Mouse (Mus musculus) layer of hippocampus, adult 2 months (tissue): ENCODE data around the gene Dcp1b. TPM values are rescaled to one million over a fixed set of nuclear protein-coding genes. Genes with fewer than 3 reads are reported as not detected.

Source experiments
- DNase-seq, 2 experiments: peaks; one replicate each; pipeline ENCODE4 v3.0.0; 2022; ENCODE audit warnings: low spot score in 2 of 2
- H3K27ac ChIP-seq: fragments of 200-600 bp; 2 replicates; pipeline ENCODE4 v1.8.1; 2022
- H3K4me3 ChIP-seq: fragments of 200-600 bp; 2 replicates; pipeline ENCODE4 v1.8.1; 2022; ENCODE audit warnings: mild to moderate bottlenecking
- CTCF ChIP-seq: fragments of 200-600 bp; conservative IDR thresholded peaks from 2 replicates; pipeline ENCODE4 v1.8.1; 2022; ENCODE audit warnings: antibody characterized with exemption, mild to moderate bottlenecking, moderate library complexity
- total RNA-seq, 2 experiments: library from RNA; stranded (reverse); gene quantifications; 2 replicates each; pipeline ENCODE4 v1.2.3; 2021

The Dcp1b gene
- total RNA-seq, 2 experiments from 2014 or later = 18.6 to 21.2 TPM

DNA sequence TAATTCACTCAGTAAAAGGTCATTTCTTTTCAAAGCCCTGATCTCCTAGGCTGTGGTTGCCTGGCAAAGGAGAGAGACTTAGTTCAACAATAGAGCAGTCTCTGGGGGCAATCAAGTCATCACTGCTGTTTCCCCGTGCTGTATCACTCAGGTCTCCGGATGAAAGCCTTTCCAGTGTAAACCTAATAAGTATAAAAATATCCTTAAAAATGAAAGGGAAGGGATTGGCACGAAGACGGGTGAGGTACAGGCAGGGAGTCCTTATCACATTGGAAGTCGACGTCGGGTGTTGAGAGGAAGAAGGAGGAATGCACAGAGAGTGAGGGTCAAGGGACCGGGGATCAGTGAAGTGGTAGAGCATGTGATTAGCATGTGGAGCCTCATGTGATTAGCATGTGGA, 2.0 kb downstream of the Dcp1b start:
- H3K4me3 ChIP-seq = no peak overlapping the region
- no peak for DNase-seq
- TF ChIP-seq CTCF = no peak
- 0 out of 2 replicates have a peak overlapping the region, but pooled peaks have one; percentile 1 for H3K27ac ChIP-seq

DNA sequence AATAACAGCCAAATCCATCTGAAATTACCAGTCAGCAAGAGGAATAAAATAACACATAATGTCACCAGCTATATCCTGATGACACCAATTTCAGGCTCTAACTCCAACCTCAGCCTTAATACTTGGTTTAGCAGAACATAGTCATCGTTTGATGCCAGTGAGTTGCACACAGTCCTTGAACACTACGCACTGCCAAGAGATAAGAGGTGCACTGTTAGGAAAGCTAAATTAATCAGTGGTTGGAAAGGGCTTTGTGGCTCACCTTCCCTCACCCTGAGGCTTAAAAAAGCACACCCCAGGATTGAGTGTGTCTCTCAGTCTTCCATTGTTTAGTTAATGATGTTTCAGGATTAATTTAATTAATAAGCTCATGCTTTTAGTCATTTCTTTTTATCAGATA, 5.1 kb downstream of the Dcp1b start:
- TF ChIP-seq CTCF = no peak
- Histone ChIP-seq H3K27ac (no peak overlapping the region), H3K4me3 (no peak overlapping the region)
- no peak for DNase-seq

GRCm38 (mm10) chr6:119182211-119182610, 7.2 kb downstream of the Dcp1b start:
- TF ChIP-seq CTCF = no peak
- Histone ChIP-seq H3K4me3 (no peak overlapping the region), H3K27ac (no peak overlapping the region)
- no peak for DNase-seq

- TF ChIP-seq CTCF = no peak
- Histone ChIP-seq H3K4me3 (no peak overlapping the region), H3K27ac (no peak overlapping the region)
- DNase-seq = no peak
These were observed 8.7 kb downstream of the Dcp1b start for GRCm38 (mm10) chr6:119183781-119184180.

DNA sequence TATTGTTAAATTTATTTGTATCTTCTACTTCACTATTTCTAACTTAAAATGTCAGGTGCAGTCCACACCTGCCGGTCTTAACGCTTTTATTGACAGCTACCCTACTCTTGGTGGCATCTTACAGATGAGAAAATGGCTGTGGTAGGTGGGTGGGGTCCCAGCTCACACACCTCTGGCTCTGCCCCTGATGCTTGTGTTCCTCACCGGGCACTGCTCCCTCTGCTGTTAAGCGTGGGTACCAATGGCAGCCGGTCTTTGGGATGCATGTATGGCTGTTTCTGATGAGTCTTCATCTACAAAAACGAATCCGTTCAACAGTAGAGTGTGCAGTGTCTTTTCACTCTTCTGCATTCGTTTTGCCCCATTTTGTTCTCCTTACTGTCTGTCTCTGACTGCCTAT, 11.6 kb downstream of the Dcp1b start:
- H3K27ac ChIP-seq = no peak overlapping the region
- no peak overlapping the region for H3K4me3 ChIP-seq
- peak; percentile 69 for TF ChIP-seq CTCF
- DNase-seq = no peak

GRCm38 (mm10) chr6:119187631-119188030, 12.6 kb downstream of the Dcp1b start:
- H3K4me3 ChIP-seq = no peak overlapping the region
- DNase-seq = no peak
- TF ChIP-seq CTCF = no peak
- H3K27ac ChIP-seq = no peak overlapping the region

GRCm38 (mm10) chr6:119191478-119191877, 16.4 kb downstream of the Dcp1b start:
- no peak for TF ChIP-seq CTCF
- DNase-seq = no peak
- H3K27ac ChIP-seq = no peak overlapping the region
- H3K4me3 ChIP-seq = no peak overlapping the region

- no peak for TF ChIP-seq CTCF
- no peak overlapping the region for H3K4me3 ChIP-seq
- DNase-seq = no peak
- H3K27ac ChIP-seq = no peak overlapping the region
These were observed 18.6 kb downstream of the Dcp1b start for GRCm38 (mm10) chr6:119193571-119194154.

GRCm38 (mm10) chr6:119194161-119194560, 19.1 kb downstream of the Dcp1b start:
- no peak for DNase-seq
- TF ChIP-seq CTCF = no peak
- Histone ChIP-seq H3K4me3 (no peak overlapping the region), H3K27ac (no peak overlapping the region)

DNA sequence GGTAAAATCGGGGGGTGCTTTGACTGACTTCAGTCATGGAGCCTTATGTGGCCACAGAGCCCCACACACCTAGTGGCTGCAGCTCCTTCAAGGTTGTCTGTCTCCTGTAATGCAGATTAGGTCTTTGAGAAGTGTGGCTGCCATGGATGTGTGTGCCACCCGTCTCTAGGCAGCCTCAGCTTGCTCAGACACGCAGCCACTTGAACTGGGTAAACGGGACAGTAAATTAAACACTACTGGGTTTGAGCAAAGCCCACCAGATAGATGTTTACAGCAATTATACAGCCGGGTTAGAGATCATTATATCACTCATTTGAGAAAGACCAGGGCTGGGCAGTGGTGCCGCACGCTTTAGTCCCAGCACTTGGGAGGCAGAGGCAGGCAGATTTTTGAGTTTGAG, 19.5 kb downstream of the Dcp1b start:
- TF ChIP-seq CTCF = no peak

GRCm38 (mm10) chr6:119196382-119197305, 21.6 kb downstream of the Dcp1b start, which contains the start of gene Cacna1c:
Cacna1c (minus strand) TSS chr6:119196418.
- no peak for DNase-seq
- no peak within 1 kb of the TSS for H3K27ac ChIP-seq
- no peak within 1 kb of the TSS for H3K4me3 ChIP-seq
- TF ChIP-seq CTCF = no peak

More for the DNA sequence above, 19.5 kb downstream of the Dcp1b start:
- Histone ChIP-seq H3K27ac (no peak overlapping the region), H3K4me3 (no peak overlapping the region)
- DNase-seq = no peak

DNA sequence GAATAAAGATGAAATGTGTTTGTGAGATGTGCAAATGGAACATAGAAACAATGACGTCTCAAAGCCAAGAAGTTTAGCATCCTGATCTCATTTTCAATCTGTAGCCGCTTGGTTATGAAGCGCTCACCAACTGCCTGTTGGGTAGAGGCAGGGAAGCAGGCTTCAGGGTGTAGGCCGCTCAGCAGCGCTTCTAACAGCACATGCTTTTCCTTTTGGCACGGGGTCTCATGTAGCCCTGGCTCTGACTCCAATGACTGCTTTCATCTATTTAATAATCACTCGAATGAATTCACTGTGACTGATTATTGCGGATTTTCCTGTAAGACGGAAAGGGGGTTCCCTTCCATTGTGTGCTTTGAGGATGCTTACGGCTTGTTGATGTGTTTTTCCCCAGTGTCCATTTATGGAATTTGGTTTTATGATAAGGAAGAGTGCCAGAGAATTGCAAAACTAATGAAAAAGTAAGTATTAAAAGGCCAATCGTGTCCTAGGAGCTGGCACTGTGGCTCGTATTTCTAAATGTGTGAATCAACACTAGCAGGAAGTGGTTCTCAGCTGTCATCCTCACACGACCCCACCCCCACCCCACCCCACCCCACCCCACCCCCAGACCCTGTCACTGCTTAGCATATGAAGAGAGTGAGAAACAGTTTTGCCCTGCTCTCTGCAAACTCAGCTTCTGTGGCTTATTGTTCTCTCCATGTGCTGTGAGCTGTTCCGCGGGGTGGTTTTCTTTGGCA, 23.7 kb downstream of the Dcp1b start:
- no peak overlapping the region for H3K4me3 ChIP-seq
- DNase-seq = peak; percentile 38 to 46
- H3K27ac ChIP-seq = peak overlapping the region; percentile 64
- TF ChIP-seq CTCF = no peak
